In genomic region chr2:181272092-181272491, GRCm38 (mm10) we compare ENCODE assay signal across 34 mouse cellular contexts. TPM values are rescaled to one million over a fixed set of nuclear protein-coding genes. Genes with fewer than 3 reads are reported as not detected.
DNase-seq lines count a peak whose midpoint lies in the region.
"Had no signal": no experiment of that assay in that cellular context is flagged by ENCODE, and none has a peak within 500 bp of the region (broad histone marks: within the 10 kb centered on the region; RNA-seq: fewer than 3 reads in every experiment).

No protein-coding gene starts in this region.

- peak overlapping the region; percentile 43; the same call in 1 of the 2 replicates for H3K27ac ChIP-seq in brown adipose tissue, adult 24 weeks (replicated peaks; ENCODE audit: low read depth, low read length)
- H3K27ac ChIP-seq: embryonic facial prominence, embryonic 10.5 days; embryonic facial prominence, embryonic 13.5 days; forebrain, embryonic 12.5 days; forebrain, embryonic 15.5 days; hindbrain, embryonic 14.5 days; hindbrain, postnatal 0 days had no signal

- DNase-seq in heart, adult 11 months = peak; percentile 78
- DNase-seq in heart, postnatal 14 days = no peak
- peak; percentile 11 to 33 for DNase-seq in heart, adult 9 months (ENCODE audit: low spot score in 2 of 2)
- no peak for DNase-seq in heart, postnatal 4 days
- peak; percentile 22 for DNase-seq in kidney, postnatal 14 days
- DNase-seq in kidney, adult 11 months = no peak
- DNase-seq: adrenal gland, adult 2 months; adrenal gland, postnatal 14 days; B cell, adult 2 months; cerebellum, adult 11-12 months; cerebellum, adult 8-10 months; cerebellum, postnatal 10 days; cerebellum, postnatal 36 days; embryo, embryonic 11 days; gastrocnemius, postnatal 14 days; heart, postnatal 36 days had no signal

- no peak overlapping the region for H3K4me3 ChIP-seq in brown adipose tissue, adult 24 weeks (ENCODE audit: insufficient read depth, low read depth, low read length)
- H3K4me3 ChIP-seq: embryonic facial prominence, embryonic 10.5 days; embryonic facial prominence, embryonic 13.5 days; erythroblast, embryonic 14.5 days; forebrain, embryonic 12.5 days; forebrain, embryonic 15.5 days had no signal

- intact Hi-C loops in heart, postnatal 14 days (cut with DNase I) = no loop called here

- no peaks in the 10 kb centered on the region; the same call in 1 of the 2 replicates for H3K4me1 ChIP-seq in brown adipose tissue, adult 24 weeks (ENCODE audit: control insufficient read depth, insufficient read depth, insufficient read length, low read length)
- H3K4me1 ChIP-seq: embryonic facial prominence, embryonic 10.5 days; embryonic facial prominence, embryonic 13.5 days; forebrain, embryonic 12.5 days; forebrain, embryonic 15.5 days had no signal

RNA-seq across cellular contexts. Expression of gene Gmeb2, which starts 15.7 kb away (rescaled TPM):
- total RNA-seq in heart, postnatal 14 days (2021) = 10 to 100 TPM; 11.5 to 13.3 TPM
- total RNA-seq in heart, postnatal 4 days (2021) = 10 to 100 TPM; 15.6 to 20.2 TPM
- polyA plus RNA-seq in brown adipose tissue, adult 24 weeks (2012; ENCODE audit: insufficient read depth, insufficient read length, missing spikeins) = 3.8 and 4.7 TPM in 2 replicates

RNA-seq across cellular contexts. Expression of gene Helz2, which starts 30.3 kb away (rescaled TPM):
- 10 to 100 TPM; 12.8 to 12.9 TPM for total RNA-seq in heart, postnatal 14 days (2021)
- 1 to 10 TPM; 9.2 to 9.4 TPM for total RNA-seq in heart, postnatal 4 days (2021)
- polyA plus RNA-seq in brown adipose tissue, adult 24 weeks (2012; ENCODE audit: insufficient read depth, insufficient read length, missing spikeins) = 4.0 and 5.4 TPM in 2 replicates

RNA-seq across cellular contexts. Expression of gene Stmn3, which starts 42.2 kb away (rescaled TPM):
- under 1 TPM in 1 of 2 experiments, not detected in 1; 0.24 TPM for total RNA-seq in heart, postnatal 14 days (2021)
- total RNA-seq in heart, postnatal 4 days (2021) = under 1 TPM; 0.24 to 0.47 TPM
- not detected in 2 replicates for polyA plus RNA-seq in brown adipose tissue, adult 24 weeks (2012; ENCODE audit: insufficient read depth, insufficient read length, missing spikeins)
- total RNA-seq: CH12.LX, G1E had no signal
- polyA plus RNA-seq: erythroblast, embryonic 14.5 days; G1E; inflammation-experienced regulatory T-cells, adult 6 months; Patski had no signal

RNA-seq across cellular contexts. Expression of gene Rtel1, which starts 47.4 kb away (rescaled TPM):
- 10 to 100 TPM; 15.8 to 18.5 TPM for total RNA-seq in heart, postnatal 14 days (2021)
- total RNA-seq in heart, postnatal 4 days (2021) = 10 to 100 TPM; 42.9 to 46.9 TPM
- polyA plus RNA-seq in brown adipose tissue, adult 24 weeks (2012; ENCODE audit: insufficient read depth, insufficient read length, missing spikeins) = 7.2 and 15.6 TPM in 2 replicates

RNA-seq across cellular contexts. Expression of gene Fndc11, which starts 52.3 kb away (rescaled TPM):
- under 1 TPM in 1 of 2 experiments, not detected in 1; 0.20 TPM for total RNA-seq in heart, postnatal 14 days (2021)
- not detected for total RNA-seq in heart, postnatal 4 days (2021)
- not detected in 2 replicates for polyA plus RNA-seq in brown adipose tissue, adult 24 weeks (2012; ENCODE audit: insufficient read depth, insufficient read length, missing spikeins)
- total RNA-seq: adrenal gland, postnatal 14 days; G1E; gastrocnemius, postnatal 14 days; gastrocnemius, postnatal 4 days; heart, adult 18-20 months had no signal
- polyA plus RNA-seq: cortical plate, adult 2 months; embryonic facial prominence, embryonic 13.5 days; forebrain, embryonic 15.5 days; G1E; heart, embryonic 14.5 days; heart, postnatal 0 days; hindbrain, embryonic 11.5 days; hindbrain, embryonic 14.5 days; Patski had no signal

Comparison
In these comparisons a context has a peak if more than half of its experiments do, and no peak if none do; other contexts are left out.
1. DNase-seq: peak in heart, adult 11 months (single experiment), heart, adult 9 months (2 of 2) and kidney, postnatal 14 days (single experiment); none in heart, postnatal 14 days (0 of 2), heart, postnatal 4 days (single experiment) and kidney, adult 11 months (single experiment).